Mouse (Mus musculus): ENCODE data around the gene Pphln1. TPM values are rescaled to one million over a fixed set of nuclear protein-coding genes. Genes with fewer than 3 reads are reported as not detected.
A peak's percentile ranks its signal among the peaks of the same experiment; 100 is the strongest.

Gene Pphln1
- polyA plus RNA-seq, 1 experiment from 2014 or later = 35.4 TPM

GRCm38 (mm10) chr15:93477729-93478128, 79.6 kb downstream of the Pphln1 start:
- WGBS = 91% methylated on average over 4 of the region's 4 CpGs
- H3K9me3 ChIP-seq (ENCODE audit: control insufficient read depth, low read length) = no peaks in the 10 kb centered on the region
- H3K4me3 ChIP-seq (replicated peaks; ENCODE audit: low read depth, low read length) = no peak overlapping the region
- peaks cover 1% of the 10 kb centered on the region; the same call in 1 of the 2 replicates for H3K4me1 ChIP-seq (ENCODE audit: control insufficient read depth, insufficient read depth, low read length)
- H3K4me2 ChIP-seq (ENCODE audit: low read length) = no peak overlapping the region
- H3K27me3 ChIP-seq (ENCODE audit: control insufficient read depth, insufficient read depth, low read length) = no peaks in the 10 kb centered on the region
- H3K9ac ChIP-seq (replicated peaks; ENCODE audit: low read length) = no peak overlapping the region
- H3K36me3 ChIP-seq (ENCODE audit: control insufficient read depth, insufficient read depth, low read length) = no peaks in the 10 kb centered on the region
- no peak for ATAC-seq (ENCODE audit: low FRiP score, low TSS enrichment)
- peak; percentile 28 for DNase-seq
- no peak overlapping the region for H3K27ac ChIP-seq (replicated peaks; ENCODE audit: low read depth, low read length)

GRCm38 (mm10) chr15:93478676-93479075, 80.5 kb downstream of the Pphln1 start:
- H3K4me1 ChIP-seq (ENCODE audit: control insufficient read depth, insufficient read depth, low read length) = no peaks in the 10 kb centered on the region; the same call in 1 of the 2 replicates
- DNase-seq = no peak
- no peak overlapping the region for H3K27ac ChIP-seq (replicated peaks; ENCODE audit: low read depth, low read length)
- H3K9me3 ChIP-seq (ENCODE audit: control insufficient read depth, low read length) = no peaks in the 10 kb centered on the region
- no peaks in the 10 kb centered on the region for H3K27me3 ChIP-seq (ENCODE audit: control insufficient read depth, insufficient read depth, low read length)
- ATAC-seq (ENCODE audit: low FRiP score, low TSS enrichment) = no peak
- H3K4me2 ChIP-seq (ENCODE audit: low read length) = no peak overlapping the region
- 78% methylated on average over 3 of the region's 3 CpGs for WGBS
- no peak overlapping the region for H3K9ac ChIP-seq (replicated peaks; ENCODE audit: low read length)
- no peak overlapping the region for H3K4me3 ChIP-seq (replicated peaks; ENCODE audit: low read depth, low read length)
- H3K36me3 ChIP-seq (ENCODE audit: control insufficient read depth, insufficient read depth, low read length) = no peaks in the 10 kb centered on the region

GRCm38 (mm10) chr15:93479445-93479844, 81.3 kb downstream of the Pphln1 start:
- DNase-seq = peak; percentile 42
- H3K4me2 ChIP-seq (ENCODE audit: low read length) = no peak overlapping the region
- no peak for ATAC-seq (ENCODE audit: low FRiP score, low TSS enrichment)
- H3K9ac ChIP-seq (replicated peaks; ENCODE audit: low read length) = no peak overlapping the region
- no peaks in the 10 kb centered on the region for H3K36me3 ChIP-seq (ENCODE audit: control insufficient read depth, insufficient read depth, low read length)
- WGBS = 33% methylated on average over 4 of the region's 4 CpGs
- H3K4me3 ChIP-seq (replicated peaks; ENCODE audit: low read depth, low read length) = no peak overlapping the region
- H3K27ac ChIP-seq (replicated peaks; ENCODE audit: low read depth, low read length) = no peak overlapping the region
- H3K4me1 ChIP-seq (ENCODE audit: control insufficient read depth, insufficient read depth, low read length) = no peaks in the 10 kb centered on the region; the same call in 1 of the 2 replicates
- H3K9me3 ChIP-seq (ENCODE audit: control insufficient read depth, low read length) = no peaks in the 10 kb centered on the region
- H3K27me3 ChIP-seq (ENCODE audit: control insufficient read depth, insufficient read depth, low read length) = no peaks in the 10 kb centered on the region

- H3K27ac ChIP-seq (replicated peaks; ENCODE audit: low read depth, low read length) = no peak overlapping the region
- no peaks in the 10 kb centered on the region for H3K36me3 ChIP-seq (ENCODE audit: control insufficient read depth, insufficient read depth, low read length)
- H3K27me3 ChIP-seq (ENCODE audit: control insufficient read depth, insufficient read depth, low read length) = no peaks in the 10 kb centered on the region
- H3K9me3 ChIP-seq (ENCODE audit: control insufficient read depth, low read length) = no peaks in the 10 kb centered on the region
- no peak overlapping the region for H3K4me3 ChIP-seq (replicated peaks; ENCODE audit: low read depth, low read length)
- WGBS = 92% methylated on average over 10 of the region's 10 CpGs
- H3K9ac ChIP-seq (replicated peaks; ENCODE audit: low read length) = no peak overlapping the region
- H3K4me2 ChIP-seq (ENCODE audit: low read length) = no peak overlapping the region
- ATAC-seq (ENCODE audit: low FRiP score, low TSS enrichment) (no peak), DNase-seq (no peak)
- no peaks in the 10 kb centered on the region; the same call in 1 of the 2 replicates for H3K4me1 ChIP-seq (ENCODE audit: control insufficient read depth, insufficient read depth, low read length)
Measured at GRCm38 (mm10) chr15:93481112-93481511, 83.0 kb downstream of the Pphln1 start.

GRCm38 (mm10) chr15:93484261-93484710, 86.1 kb downstream of the Pphln1 start:
- ATAC-seq (ENCODE audit: low FRiP score, low TSS enrichment) = no peak
- Histone ChIP-seq H3K4me1 (ENCODE audit: control insufficient read depth, insufficient read depth, low read length) (no peaks in the 10 kb centered on the region), H3K9ac (replicated peaks; ENCODE audit: low read length) (no peak overlapping the region), H3K4me3 (replicated peaks; ENCODE audit: low read depth, low read length) (no peak overlapping the region), H3K9me3 (ENCODE audit: control insufficient read depth, low read length) (no peaks in the 10 kb centered on the region), H3K27ac (replicated peaks; ENCODE audit: low read depth, low read length) (no peak overlapping the region), H3K27me3 (ENCODE audit: control insufficient read depth, insufficient read depth, low read length) (no peaks in the 10 kb centered on the region), H3K4me2 (ENCODE audit: low read length) (no peak overlapping the region), H3K36me3 (ENCODE audit: control insufficient read depth, insufficient read depth, low read length) (no peaks in the 10 kb centered on the region)
- DNase-seq = no peak
- WGBS = 86% methylated on average over 7 of the region's 7 CpGs

GRCm38 (mm10) chr15:93485252-93485651, 87.1 kb downstream of the Pphln1 start:
- Histone ChIP-seq H3K4me1 (ENCODE audit: control insufficient read depth, insufficient read depth, low read length) (no peaks in the 10 kb centered on the region), H3K36me3 (ENCODE audit: control insufficient read depth, insufficient read depth, low read length) (no peaks in the 10 kb centered on the region), H3K27me3 (ENCODE audit: control insufficient read depth, insufficient read depth, low read length) (no peaks in the 10 kb centered on the region), H3K27ac (replicated peaks; ENCODE audit: low read depth, low read length) (no peak overlapping the region), H3K4me3 (replicated peaks; ENCODE audit: low read depth, low read length) (no peak overlapping the region), H3K9me3 (ENCODE audit: control insufficient read depth, low read length) (no peaks in the 10 kb centered on the region), H3K4me2 (ENCODE audit: low read length) (no peak overlapping the region), H3K9ac (replicated peaks; ENCODE audit: low read length) (no peak overlapping the region)
- DNase-seq (no peak), ATAC-seq (ENCODE audit: low FRiP score, low TSS enrichment) (no peak)
- WGBS = 91% methylated on average over 3 of the region's 3 CpGs

- no peaks in the 10 kb centered on the region for H3K9me3 ChIP-seq (ENCODE audit: control insufficient read depth, low read length)
- ATAC-seq (ENCODE audit: low FRiP score, low TSS enrichment) = no peak
- H3K36me3 ChIP-seq (ENCODE audit: control insufficient read depth, insufficient read depth, low read length) = no peaks in the 10 kb centered on the region
- 89% methylated on average over 7 of the region's 7 CpGs for WGBS
- no peak for DNase-seq
- H3K4me3 ChIP-seq (replicated peaks; ENCODE audit: low read depth, low read length) = no peak overlapping the region
- no peaks in the 10 kb centered on the region for H3K27me3 ChIP-seq (ENCODE audit: control insufficient read depth, insufficient read depth, low read length)
- no peak overlapping the region for H3K27ac ChIP-seq (replicated peaks; ENCODE audit: low read depth, low read length)
- H3K4me2 ChIP-seq (ENCODE audit: low read length) = no peak overlapping the region
- H3K9ac ChIP-seq (replicated peaks; ENCODE audit: low read length) = no peak overlapping the region
- H3K4me1 ChIP-seq (ENCODE audit: control insufficient read depth, insufficient read depth, low read length) = no peaks in the 10 kb centered on the region
Measured at GRCm38 (mm10) chr15:93486066-93486465, 87.9 kb downstream of the Pphln1 start.

- Histone ChIP-seq H3K9me3 (ENCODE audit: control insufficient read depth, low read length) (no peaks in the 10 kb centered on the region), H3K4me3 (replicated peaks; ENCODE audit: low read depth, low read length) (no peak overlapping the region), H3K4me2 (ENCODE audit: low read length) (no peak overlapping the region), H3K9ac (replicated peaks; ENCODE audit: low read length) (no peak overlapping the region), H3K27me3 (ENCODE audit: control insufficient read depth, insufficient read depth, low read length) (no peaks in the 10 kb centered on the region), H3K4me1 (ENCODE audit: control insufficient read depth, insufficient read depth, low read length) (no peaks in the 10 kb centered on the region), H3K36me3 (ENCODE audit: control insufficient read depth, insufficient read depth, low read length) (no peaks in the 10 kb centered on the region), H3K27ac (replicated peaks; ENCODE audit: low read depth, low read length) (no peak overlapping the region)
- 82% methylated on average over 4 of the region's 4 CpGs for WGBS
- ATAC-seq (ENCODE audit: low FRiP score, low TSS enrichment) (no peak), DNase-seq (no peak)
Measured at GRCm38 (mm10) chr15:93489597-93489996, 91.4 kb downstream of the Pphln1 start.

- H3K4me2 ChIP-seq (ENCODE audit: low read length) = no peak overlapping the region
- no peak for ATAC-seq (ENCODE audit: low FRiP score, low TSS enrichment)
- DNase-seq = no peak
- no peaks in the 10 kb centered on the region for H3K9me3 ChIP-seq (ENCODE audit: control insufficient read depth, low read length)
- H3K4me3 ChIP-seq (replicated peaks; ENCODE audit: low read depth, low read length) = no peak overlapping the region
- no peak overlapping the region for H3K9ac ChIP-seq (replicated peaks; ENCODE audit: low read length)
- H3K27me3 ChIP-seq (ENCODE audit: control insufficient read depth, insufficient read depth, low read length) = no peaks in the 10 kb centered on the region
- H3K27ac ChIP-seq (replicated peaks; ENCODE audit: low read depth, low read length) = no peak overlapping the region
- H3K4me1 ChIP-seq (ENCODE audit: control insufficient read depth, insufficient read depth, low read length) = no peaks in the 10 kb centered on the region
- 93% methylated on average over 7 of the region's 7 CpGs for WGBS
- peaks cover 4% of the 10 kb centered on the region; the same call in 1 of the 2 replicates for H3K36me3 ChIP-seq (ENCODE audit: control insufficient read depth, insufficient read depth, low read length)
Measured at GRCm38 (mm10) chr15:93494700-93495099, 96.5 kb downstream of the Pphln1 start.
